Mouse (Mus musculus): ENCODE results near the gene Rdh11. TPM values are rescaled to one million over a fixed set of nuclear protein-coding genes. Genes with fewer than 3 reads are reported as not detected.

The Rdh11 gene
- polyA plus RNA-seq, 1 experiment from 2014 or later = 15.5 TPM

DNA sequence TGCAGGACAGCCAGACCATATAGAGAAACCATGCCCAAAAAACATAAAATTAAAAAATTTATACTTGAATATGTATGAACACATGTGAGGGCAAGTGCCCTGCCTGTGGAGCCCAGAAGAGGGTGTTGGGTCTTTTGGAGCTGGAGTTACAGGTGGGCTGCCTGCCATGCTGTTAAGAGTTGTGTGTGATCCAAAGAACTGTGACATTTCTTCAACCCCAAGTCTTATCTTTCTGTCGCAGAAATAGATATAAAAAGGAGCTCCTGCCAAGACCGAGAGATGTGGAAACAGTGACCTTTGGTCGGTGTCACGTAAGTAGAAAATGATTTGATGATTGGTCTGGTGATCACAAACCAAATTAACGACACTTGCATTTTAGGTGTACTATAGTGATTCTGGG is 18.4 kb downstream of the Rdh11 start:
- no peaks in the 10 kb centered on the region for H3K36me3 ChIP-seq (ENCODE audit: insufficient read depth, low read length)
- no peak overlapping the region for H3K9ac ChIP-seq (replicated peaks; ENCODE audit: low read depth)
- H3K9me3 ChIP-seq (ENCODE audit: low read length) = no peaks in the 10 kb centered on the region
- ATAC-seq (no peak), DNase-seq (ENCODE audit: low spot score) (no peak)
- H3K4me3 ChIP-seq (ENCODE audit: low read depth, low read length) = no peak overlapping the region
- H3K27ac ChIP-seq (ENCODE audit: low read length) = no peak overlapping the region
- WGBS = 81% methylated on average over 5 of the region's 5 CpGs
- H3K4me1 ChIP-seq (ENCODE audit: insufficient read depth, low read depth, low read length) = peaks cover 5% of the 10 kb centered on the region; the same call in 1 of the 2 replicates
- H3K27me3 ChIP-seq (replicated peaks; ENCODE audit: insufficient read depth, low read length) = no peaks in the 10 kb centered on the region
- H3K4me2 ChIP-seq (replicated peaks; ENCODE audit: low read depth, low read length) = no peak overlapping the region
- TF ChIP-seq EP300 (IDR thresholded peaks at IDR 0.05) (no peak), CTCF (IDR thresholded peaks at IDR 0.05) (no peak)

- Histone ChIP-seq H3K9me3 (ENCODE audit: low read length) (no peaks in the 10 kb centered on the region), H3K36me3 (ENCODE audit: insufficient read depth, low read length) (no peaks in the 10 kb centered on the region), H3K4me2 (replicated peaks; ENCODE audit: low read depth, low read length) (peak within 1 kb of the TSS; percentile 62), H3K4me3 (ENCODE audit: low read depth, low read length) (peak within 1 kb of the TSS; percentile 92), H3K27ac (ENCODE audit: low read length) (peak within 1 kb of the TSS; percentile 90), H3K9ac (replicated peaks; ENCODE audit: low read depth) (peak within 1 kb of the TSS; percentile 80), H3K27me3 (replicated peaks; ENCODE audit: insufficient read depth, low read length) (no peaks in the 10 kb centered on the region), H3K4me1 (ENCODE audit: insufficient read depth, low read depth, low read length) (peaks cover 5% of the 10 kb centered on the region; the same call in 1 of the 2 replicates)
- TF ChIP-seq EP300 (IDR thresholded peaks at IDR 0.05) (peak; percentile 53; the same call in 1 of the 2 replicates), CTCF (IDR thresholded peaks at IDR 0.05) (peak; percentile 77)
- peak; percentile 97 for DNase-seq (ENCODE audit: low spot score)
- 2% methylated on average over 69 of the region's 73 CpGs for WGBS
- ATAC-seq = peak; percentile 98
Measured at GRCm38 (mm10) chr12:79172019-79172941, 19.8 kb downstream of the Rdh11 start, which contains the start of gene Vti1b. Gene Vti1b, minus strand, starts transcription at chr12:79172667.

DNA sequence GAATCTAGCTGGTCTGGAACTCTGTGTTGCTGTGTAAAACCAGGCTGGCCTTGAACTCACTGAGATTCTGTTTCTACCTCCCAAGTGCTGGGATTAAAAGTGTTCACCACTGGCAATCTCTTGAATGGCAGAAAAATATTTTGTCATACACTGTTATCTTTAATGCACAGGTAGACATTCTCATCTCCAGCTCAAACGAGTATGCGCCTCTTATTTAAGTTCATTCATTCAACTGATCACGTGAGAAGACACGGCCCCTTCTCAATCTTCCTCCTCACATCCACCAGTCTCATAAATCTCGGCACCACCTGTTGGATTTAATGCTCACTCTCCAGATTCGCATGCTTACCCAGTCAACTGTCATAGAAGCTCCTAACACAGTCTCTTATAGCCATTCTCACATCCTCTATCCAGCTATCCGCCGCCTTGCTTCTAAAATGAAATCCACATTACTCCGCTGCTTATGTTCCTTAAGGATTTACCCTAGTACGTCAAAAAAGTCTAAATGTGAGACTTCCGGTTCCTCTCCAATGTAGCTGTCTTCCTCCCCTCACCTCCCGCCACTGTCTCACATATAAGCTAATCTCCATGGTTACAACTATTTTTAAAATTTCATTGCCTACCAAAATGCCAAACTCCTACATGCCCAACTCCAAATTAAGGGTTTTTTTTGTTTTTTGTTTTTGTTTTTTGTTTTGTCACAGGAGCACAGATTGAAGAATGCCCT is 20.7 kb downstream of the Rdh11 start:
- Histone ChIP-seq H3K4me3 (ENCODE audit: low read depth, low read length) (peak overlapping the region; percentile 92), H3K9ac (replicated peaks; ENCODE audit: low read depth) (peak overlapping the region; percentile 80; the same call in 1 of the 2 replicates), H3K36me3 (ENCODE audit: insufficient read depth, low read length) (no peaks in the 10 kb centered on the region), H3K27ac (ENCODE audit: low read length) (0 out of 2 replicates have a peak overlapping the region, but pooled peaks have one; percentile 90), H3K9me3 (ENCODE audit: low read length) (no peaks in the 10 kb centered on the region), H3K4me1 (ENCODE audit: insufficient read depth, low read depth, low read length) (peaks cover 5% of the 10 kb centered on the region; the same call in 1 of the 2 replicates), H3K27me3 (replicated peaks; ENCODE audit: insufficient read depth, low read length) (no peaks in the 10 kb centered on the region), H3K4me2 (replicated peaks; ENCODE audit: low read depth, low read length) (peak overlapping the region; percentile 62)
- ATAC-seq (no peak), DNase-seq (ENCODE audit: low spot score) (no peak)
- WGBS = 25% methylated on average over 12 of the region's 12 CpGs
- TF ChIP-seq CTCF (IDR thresholded peaks at IDR 0.05) (no peak), EP300 (IDR thresholded peaks at IDR 0.05) (no peak)

- H3K27me3 ChIP-seq (replicated peaks; ENCODE audit: insufficient read depth, low read length) = no peaks in the 10 kb centered on the region
- no peaks in the 10 kb centered on the region; the same call in 1 of the 2 replicates for H3K36me3 ChIP-seq (ENCODE audit: insufficient read depth, low read length)
- H3K9me3 ChIP-seq (ENCODE audit: low read length) = no peaks in the 10 kb centered on the region
- TF ChIP-seq EP300 (IDR thresholded peaks at IDR 0.05) = no peak
- no peak for TF ChIP-seq CTCF (IDR thresholded peaks at IDR 0.05)
- no peak overlapping the region for H3K27ac ChIP-seq (ENCODE audit: low read length)
- ATAC-seq = no peak
- DNase-seq (ENCODE audit: low spot score) = no peak
- H3K4me2 ChIP-seq (replicated peaks; ENCODE audit: low read depth, low read length) = no peak overlapping the region
- H3K9ac ChIP-seq (replicated peaks; ENCODE audit: low read depth) = no peak overlapping the region
- no peak overlapping the region for H3K4me3 ChIP-seq (ENCODE audit: low read depth, low read length)
- 75% methylated on average over 3 of the region's 3 CpGs for WGBS
- peaks cover 5% of the 10 kb centered on the region; the same call in 1 of the 2 replicates for H3K4me1 ChIP-seq (ENCODE audit: insufficient read depth, low read depth, low read length)
Measured at GRCm38 (mm10) chr12:79170421-79170820, 21.7 kb downstream of the Rdh11 start.

DNA sequence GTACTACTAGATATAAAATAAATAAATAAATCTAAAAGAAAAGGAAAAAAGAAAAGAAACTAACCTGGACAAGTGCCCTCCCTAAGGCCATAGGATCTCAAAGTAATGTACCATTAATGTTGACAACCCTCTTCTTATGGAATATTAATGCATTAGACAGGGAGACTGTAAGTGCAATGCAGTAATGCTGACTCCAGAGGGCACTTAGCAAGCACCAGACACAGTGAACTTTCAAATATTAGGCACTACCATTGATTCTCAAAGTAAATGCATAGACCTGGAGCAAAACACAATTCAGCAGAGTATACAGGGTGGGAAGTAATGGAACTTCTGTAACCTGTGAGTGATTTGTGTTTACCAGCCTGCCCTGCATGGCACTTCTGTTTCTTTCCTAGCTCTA is 22.9 kb downstream of the Rdh11 start:
- Histone ChIP-seq H3K9me3 (ENCODE audit: low read length) (no peaks in the 10 kb centered on the region), H3K4me2 (replicated peaks; ENCODE audit: low read depth, low read length) (no peak overlapping the region), H3K36me3 (ENCODE audit: insufficient read depth, low read length) (no peaks in the 10 kb centered on the region; the same call in 1 of the 2 replicates), H3K27ac (ENCODE audit: low read length) (no peak overlapping the region), H3K4me3 (ENCODE audit: low read depth, low read length) (no peak overlapping the region), H3K9ac (replicated peaks; ENCODE audit: low read depth) (no peak overlapping the region), H3K4me1 (ENCODE audit: insufficient read depth, low read depth, low read length) (peaks cover 5% of the 10 kb centered on the region; the same call in 1 of the 2 replicates), H3K27me3 (replicated peaks; ENCODE audit: insufficient read depth, low read length) (no peaks in the 10 kb centered on the region)
- TF ChIP-seq CTCF (IDR thresholded peaks at IDR 0.05) (peak; percentile 47), EP300 (IDR thresholded peaks at IDR 0.05) (no peak)
- ATAC-seq (no peak), DNase-seq (ENCODE audit: low spot score) (no peak)

DNA sequence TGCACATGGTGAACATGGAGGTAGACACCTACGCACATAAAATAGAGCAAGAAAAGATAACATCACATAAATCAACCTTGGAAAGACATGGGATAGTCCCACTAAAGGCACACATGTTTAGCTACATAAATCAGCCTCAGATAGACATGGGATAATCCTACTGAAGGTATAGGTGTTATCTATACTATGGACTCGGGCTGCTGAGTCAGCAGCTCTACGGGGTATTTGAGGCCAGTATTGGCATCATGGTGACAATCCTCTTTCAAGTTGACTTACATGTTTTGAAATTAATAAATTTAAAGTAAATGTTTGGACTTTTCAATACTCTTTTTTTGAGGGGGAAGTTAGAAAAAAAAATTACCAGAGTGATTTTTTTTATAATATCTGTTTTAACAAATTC is 29.2 kb downstream of the Rdh11 start:
- H3K27me3 ChIP-seq (replicated peaks; ENCODE audit: insufficient read depth, low read length) = no peaks in the 10 kb centered on the region
- H3K36me3 ChIP-seq (ENCODE audit: insufficient read depth, low read length) = peaks cover 35% of the 10 kb centered on the region; the same call in 1 of the 2 replicates
- 92% methylated on average over 3 of the region's 3 CpGs for WGBS
- H3K4me1 ChIP-seq (ENCODE audit: insufficient read depth, low read depth, low read length) = no peaks in the 10 kb centered on the region
- no peak for ATAC-seq
- H3K4me3 ChIP-seq (ENCODE audit: low read depth, low read length) = no peak overlapping the region
- no peak overlapping the region for H3K4me2 ChIP-seq (replicated peaks; ENCODE audit: low read depth, low read length)
- no peak overlapping the region for H3K9ac ChIP-seq (replicated peaks; ENCODE audit: low read depth)
- H3K27ac ChIP-seq (ENCODE audit: low read length) = no peak overlapping the region
- TF ChIP-seq EP300 (IDR thresholded peaks at IDR 0.05) = no peak
- no peak for TF ChIP-seq CTCF (IDR thresholded peaks at IDR 0.05)
- DNase-seq (ENCODE audit: low spot score) = no peak
- H3K9me3 ChIP-seq (ENCODE audit: low read length) = no peaks in the 10 kb centered on the region

All from lung, postnatal 0 days (tissue).